Mouse (Mus musculus): Measurements from ENCODE around the gene Chst4. TPM values are rescaled to one million over a fixed set of nuclear protein-coding genes. Genes with fewer than 3 reads are reported as not detected.

The Chst4 gene
- polyA plus RNA-seq, 1 experiment: 2.1 TPM

GRCm38 (mm10) chr8:110006312-110007023, 33.1 kb downstream of the Chst4 start:
- no peak for DNase-seq (ENCODE audit: low spot score)

- no peak for DNase-seq (ENCODE audit: low spot score)
Observed at GRCm38 (mm10) chr8:110004300-110004699, 35.2 kb downstream of the Chst4 start.

- DNase-seq (ENCODE audit: low spot score): no peak
Observed at GRCm38 (mm10) chr8:110002953-110003352, 36.6 kb downstream of the Chst4 start.

GRCm38 (mm10) chr8:109999974-110000373, 39.6 kb downstream of the Chst4 start:
- no peak for DNase-seq (ENCODE audit: low spot score)

GRCm38 (mm10) chr8:109998066-109998465, 41.5 kb downstream of the Chst4 start:
- DNase-seq (ENCODE audit: low spot score): no peak

- no peak for DNase-seq (ENCODE audit: low spot score)
Observed at GRCm38 (mm10) chr8:109997381-109997780, 42.2 kb downstream of the Chst4 start.

- no peak for DNase-seq (ENCODE audit: low spot score)
Observed at GRCm38 (mm10) chr8:109992951-109993350, 46.6 kb downstream of the Chst4 start.

GRCm38 (mm10) chr8:109992166-109992565, 47.4 kb downstream of the Chst4 start:
- no peak for DNase-seq (ENCODE audit: low spot score)

- DNase-seq (ENCODE audit: low spot score): no peak
Observed at GRCm38 (mm10) chr8:109990224-109990623, 49.3 kb downstream of the Chst4 start, which contains the start of gene Tat. TSS of gene Tat (plus strand) at chr8:109990437.

- no peak for DNase-seq (ENCODE audit: low spot score)
Observed at GRCm38 (mm10) chr8:109989151-109989550, 50.4 kb downstream of the Chst4 start.

- DNase-seq (ENCODE audit: low spot score): no peak
Observed at GRCm38 (mm10) chr8:109987776-109988175, 51.8 kb downstream of the Chst4 start.

GRCm38 (mm10) chr8:109986384-109986783, 53.2 kb downstream of the Chst4 start:
- no peak for DNase-seq (ENCODE audit: low spot score)

- DNase-seq (ENCODE audit: low spot score): no peak
Observed at GRCm38 (mm10) chr8:109983944-109984343, 55.6 kb downstream of the Chst4 start.

GRCm38 (mm10) chr8:109982386-109983105, 57.0 kb downstream of the Chst4 start:
- no peak for DNase-seq (ENCODE audit: low spot score)

GRCm38 (mm10) chr8:109979339-109979738, 60.2 kb downstream of the Chst4 start:
- DNase-seq (ENCODE audit: low spot score): no peak

Other genes with a start within 250 kb of the Chst4 start
- 5.7 and 6.4 TPM in 2 replicates for gene Phlpp2, start 171.2 kb downstream of the Chst4 start, polyA plus RNA-seq (2012; rRNA removed)
- 10.2 and 10.6 TPM in 2 replicates for gene Marveld3, start 77.5 kb downstream of the Chst4 start, polyA plus RNA-seq (2012; rRNA removed)
- 0.13 and 0.40 TPM in 2 replicates for gene Tat, start 49.3 kb downstream of the Chst4 start, polyA plus RNA-seq (2012; rRNA removed)
- gene Zfp612, start 40.0 kb upstream of the Chst4 start, polyA plus RNA-seq (2012; rRNA removed): 6.7 and 8.3 TPM in 2 replicates
- not detected in 2 replicates for gene Gm21964, start 61.5 kb upstream of the Chst4 start, polyA plus RNA-seq (2012; rRNA removed)
- not detected in 2 replicates for gene Gm17720, start 63.0 kb upstream of the Chst4 start, polyA plus RNA-seq (2012; rRNA removed)
- 0.07 and 0.11 TPM in 2 replicates for gene Calb2, start 128.5 kb upstream of the Chst4 start, polyA plus RNA-seq (2012; rRNA removed)
- 5.2 and 5.5 TPM in 2 replicates for gene Cmtr2, start 175.9 kb upstream of the Chst4 start, polyA plus RNA-seq (2012; rRNA removed)
- 0.01 and 0.07 TPM in 2 replicates for gene Hydin, start 227.2 kb upstream of the Chst4 start, polyA plus RNA-seq (2012; rRNA removed)